Mouse (Mus musculus): ENCODE measurements around the gene Gpr160.

Gpr160 gene

GRCm38 (mm10) chr3:30904658-30905057 lies 48.9 kb downstream of the Gpr160 start:
- no peak for DNase-seq (ENCODE audit: low spot score)

- no peak for DNase-seq (ENCODE audit: low spot score)
These were observed 61.4 kb downstream of the Gpr160 start for GRCm38 (mm10) chr3:30917160-30917559.

- DNase-seq (ENCODE audit: low spot score) = no peak
These were observed 71.9 kb downstream of the Gpr160 start for GRCm38 (mm10) chr3:30927664-30928063.

GRCm38 (mm10) chr3:30929828-30930227 lies 74.1 kb downstream of the Gpr160 start:
- DNase-seq (ENCODE audit: low spot score) = no peak

- no peak for DNase-seq (ENCODE audit: low spot score)
These were observed 78.6 kb downstream of the Gpr160 start for GRCm38 (mm10) chr3:30934384-30934783.

All from urinary bladder, postnatal 10 days (tissue).